Mouse (Mus musculus) layer of hippocampus, adult 9-11 months (tissue): ENCODE measurements around the gene Rara.
"Not testable (repeated sequence)": the region's sequence is repeated elsewhere in the genome, so short reads cannot be mapped to it uniquely, and the experiment has no call there.

Experiments
- DNase-seq: peaks from one replicate; pipeline ENCODE4 v3.0.0; 2022

Rara gene

GRCm38 (mm10) chr11:98927438-98928076, at the start of gene Rara:
Gene Rara (plus strand): TSS chr11:98927818.
- no peak for DNase-seq

- no peak for DNase-seq
Measured at GRCm38 (mm10) chr11:98887703-98888102, 39.9 kb upstream of the Rara start.

- DNase-seq: no peak
Measured at GRCm38 (mm10) chr11:98889077-98889476, 38.5 kb upstream of the Rara start.

GRCm38 (mm10) chr11:98889977-98890376, 37.6 kb upstream of the Rara start:
- DNase-seq: no peak

- no peak for DNase-seq
Measured at GRCm38 (mm10) chr11:98892426-98892825, 35.2 kb upstream of the Rara start.

- DNase-seq: no peak
Measured at GRCm38 (mm10) chr11:98900529-98901125, 27.0 kb upstream of the Rara start.

GRCm38 (mm10) chr11:98902621-98903245, 24.9 kb upstream of the Rara start:
- DNase-seq: no peak

GRCm38 (mm10) chr11:98904577-98904976, 23.0 kb upstream of the Rara start:
- DNase-seq: no peak

GRCm38 (mm10) chr11:98905033-98905432, 22.6 kb upstream of the Rara start:
- no peak for DNase-seq

GRCm38 (mm10) chr11:98905583-98905982, 22.0 kb upstream of the Rara start:
- DNase-seq: no peak

- no peak for DNase-seq
Measured at GRCm38 (mm10) chr11:98907063-98907436, 20.6 kb upstream of the Rara start.

GRCm38 (mm10) chr11:98907437-98908173, 20.0 kb upstream of the Rara start, which contains the start of gene Cdc6:
Gene Cdc6 (plus strand): TSS chr11:98907801.
- DNase-seq: peak; percentile 98

GRCm38 (mm10) chr11:98909654-98910053, 18.0 kb upstream of the Rara start:
- peak; percentile 63 for DNase-seq

GRCm38 (mm10) chr11:98910415-98910814, 17.2 kb upstream of the Rara start:
- no peak for DNase-seq

GRCm38 (mm10) chr11:98911498-98911897, 16.1 kb upstream of the Rara start:
- no peak for DNase-seq

GRCm38 (mm10) chr11:98914196-98914595, 13.4 kb upstream of the Rara start:
- no peak for DNase-seq

GRCm38 (mm10) chr11:98916376-98916775, 11.2 kb upstream of the Rara start:
- DNase-seq: not testable (repeated sequence)

GRCm38 (mm10) chr11:98917428-98918005, 10.1 kb upstream of the Rara start:
- no peak for DNase-seq

- DNase-seq: no peak
Measured at GRCm38 (mm10) chr11:98918231-98918630, 9.4 kb upstream of the Rara start.

GRCm38 (mm10) chr11:98919009-98919408, 8.6 kb upstream of the Rara start:
- DNase-seq: no peak

- not testable (repeated sequence) for DNase-seq
Measured at GRCm38 (mm10) chr11:98921813-98922212, 5.8 kb upstream of the Rara start.

- DNase-seq: not testable (repeated sequence)
Measured at GRCm38 (mm10) chr11:98922307-98922706, 5.3 kb upstream of the Rara start.
